Mouse (Mus musculus) left cerebral cortex, adult 9 months (tissue): Measurements from ENCODE around the gene Mycn.

ENCODE experiments used
- DNase-seq, 2 experiments: peaks; one replicate each; pipeline ENCODE4 v3.0.0; 2022; ENCODE audit warnings: low spot score in 2 of 2

Gene Mycn

DNA sequence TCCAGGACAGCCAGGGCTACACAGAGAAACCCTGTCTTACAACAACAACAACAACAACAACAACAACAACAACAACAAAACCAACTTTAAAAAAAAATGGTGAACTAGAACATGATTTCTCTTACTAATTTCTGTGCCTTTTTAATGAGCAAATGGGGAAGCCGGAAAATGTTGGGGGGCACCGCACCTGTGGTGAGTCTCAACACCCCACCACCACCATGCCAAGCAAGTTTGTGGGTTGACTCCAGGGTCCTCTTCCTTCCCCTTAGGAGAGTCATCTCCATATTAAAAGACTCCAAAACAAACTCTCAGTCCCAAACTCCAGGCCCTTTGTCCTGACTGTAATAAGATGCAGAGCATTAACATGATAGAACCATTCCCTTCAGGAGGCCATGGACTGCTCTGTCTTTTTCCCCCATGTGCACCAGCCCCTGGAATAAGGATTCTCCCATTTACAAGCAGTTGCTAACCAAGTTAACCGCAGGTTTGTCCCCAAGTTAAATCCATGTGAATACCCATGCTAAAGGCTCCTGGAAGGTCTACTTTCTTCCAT is 14.7 kb downstream of the Mycn start:
- DNase-seq, result no peak

DNA sequence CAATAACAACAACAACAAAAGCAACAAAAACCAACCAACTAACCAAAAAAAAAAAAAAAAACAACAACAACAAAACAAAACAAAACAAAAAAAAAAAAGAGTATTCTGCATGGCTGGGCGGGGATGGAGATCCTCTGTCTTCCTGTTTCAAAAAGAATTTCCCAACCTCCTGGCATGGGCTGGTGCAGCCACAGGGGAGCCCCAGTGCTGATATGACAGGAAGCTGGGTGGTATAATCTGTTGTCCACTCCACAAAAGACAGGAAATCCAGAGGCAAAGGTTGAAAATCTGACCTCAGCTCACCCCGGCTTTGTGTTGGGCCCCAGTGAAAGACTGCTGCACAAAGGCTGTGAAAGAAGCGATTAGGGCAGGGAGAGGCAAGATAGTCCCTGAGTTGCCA is 17.3 kb downstream of the Mycn start:
- DNase-seq, result no peak

DNA sequence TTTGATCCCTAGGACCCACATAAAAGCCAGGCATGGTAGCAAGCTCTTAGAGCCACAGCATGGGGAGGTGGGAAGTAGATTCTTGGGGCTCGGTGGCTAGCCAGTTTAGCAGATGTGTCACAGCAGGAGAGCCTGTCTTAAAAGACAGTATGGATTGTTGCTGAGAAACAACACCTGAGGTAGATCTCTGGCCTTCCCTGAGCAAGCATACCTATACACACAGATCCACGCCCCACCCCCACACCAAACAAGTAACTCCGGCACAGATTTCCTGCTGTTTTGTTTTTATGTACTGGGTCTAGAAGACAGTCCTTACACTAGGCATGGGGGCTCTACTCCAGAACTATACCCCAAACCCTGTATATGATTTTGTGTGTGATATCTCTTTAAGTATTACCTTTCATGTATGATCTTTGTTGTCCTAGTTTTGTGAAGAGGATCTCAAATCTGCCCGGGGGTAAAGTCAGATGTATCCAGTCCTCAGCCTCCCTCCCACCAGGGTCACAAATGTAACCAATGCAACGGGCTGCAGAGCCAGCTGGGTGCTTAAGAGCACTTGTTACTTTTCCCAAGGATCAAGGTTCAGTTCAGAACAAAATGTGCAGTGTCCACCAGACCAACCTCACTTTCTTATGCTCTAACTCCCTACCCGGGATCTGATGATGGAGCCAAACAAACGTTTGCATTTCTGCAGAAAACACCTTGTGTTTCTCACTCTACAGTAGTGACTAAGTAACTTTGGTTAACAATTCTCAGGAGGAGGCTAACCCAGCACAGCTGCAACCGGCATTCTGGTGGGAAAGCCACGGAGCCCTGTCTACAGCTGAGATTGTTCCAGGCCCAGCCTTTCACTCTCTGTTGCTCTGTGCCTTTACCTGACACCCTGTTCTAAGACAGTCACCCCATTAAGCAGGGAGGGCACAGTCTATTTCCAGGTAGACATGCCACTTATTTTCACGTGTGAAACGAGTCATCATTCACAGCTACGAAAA is 21.3 kb downstream of the Mycn start:
- no peak for DNase-seq

- no peak for DNase-seq
Observed at GRCm38 (mm10) chr12:12916298-12916697, 25.4 kb downstream of the Mycn start.

DNA sequence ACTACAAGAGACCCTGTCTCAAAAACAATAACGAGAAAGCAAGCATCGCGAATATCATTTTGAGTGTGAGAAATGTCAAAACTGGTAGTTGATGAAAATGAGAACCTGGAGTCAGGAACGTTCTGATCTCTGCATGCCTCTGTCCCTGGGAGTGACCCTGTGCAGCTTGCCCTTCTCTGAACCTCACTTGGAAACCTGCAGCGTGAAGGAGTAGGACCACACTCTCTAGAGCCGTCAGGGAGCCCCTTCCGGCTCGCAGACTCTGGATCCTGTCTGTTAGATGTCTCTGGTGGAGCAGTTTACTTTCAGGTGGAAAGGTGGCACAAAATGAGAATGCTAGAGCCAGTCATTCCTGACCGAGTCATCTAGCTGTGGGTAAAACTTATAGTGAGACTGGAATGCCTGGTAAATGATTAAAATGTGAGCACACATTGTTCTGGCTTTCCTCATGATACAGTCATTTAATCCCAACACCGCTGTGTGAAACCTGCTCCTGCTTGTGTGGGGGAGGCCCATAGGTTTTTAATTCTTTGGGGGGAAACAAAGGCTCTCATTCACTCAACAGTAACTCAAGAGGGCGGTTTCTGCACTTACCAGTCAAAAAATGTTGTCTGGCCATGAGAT is 31.2 kb downstream of the Mycn start:
- no peak for DNase-seq

GRCm38 (mm10) chr12:12909631-12910277 is 32.0 kb downstream of the Mycn start:
- no peak for DNase-seq

DNA sequence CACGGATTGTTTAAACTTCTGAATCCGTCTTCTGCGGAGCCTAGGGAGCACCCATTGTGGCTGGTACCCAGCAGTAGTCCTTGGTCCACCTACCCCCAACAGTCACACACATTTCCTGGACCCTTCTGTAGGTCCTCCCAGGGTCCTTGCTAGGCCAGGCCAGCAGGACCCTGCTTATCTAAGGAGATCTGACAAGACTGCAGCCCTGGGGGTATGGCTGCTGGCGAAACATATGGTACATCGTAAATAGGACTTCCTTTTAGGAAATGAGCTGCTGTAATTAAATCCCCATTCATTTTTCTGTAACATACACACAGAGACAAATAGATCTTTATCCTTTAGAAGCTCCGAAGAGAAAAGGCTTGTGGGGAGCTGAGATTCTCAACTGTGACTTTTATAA is 34.9 kb downstream of the Mycn start:
- no peak for DNase-seq

GRCm38 (mm10) chr12:12906321-12906720 is 35.4 kb downstream of the Mycn start:
- no peak for DNase-seq

- peak in 1 of 2 experiments; percentile 6 for DNase-seq
Observed at GRCm38 (mm10) chr12:12905117-12905516, 36.6 kb downstream of the Mycn start.

GRCm38 (mm10) chr12:12904512-12904953 is 37.2 kb downstream of the Mycn start:
- peak; percentile 79 to 80 for DNase-seq

- peak; percentile 2 to 10 for DNase-seq
Observed at GRCm38 (mm10) chr12:12904086-12904485, 37.6 kb downstream of the Mycn start.

DNA sequence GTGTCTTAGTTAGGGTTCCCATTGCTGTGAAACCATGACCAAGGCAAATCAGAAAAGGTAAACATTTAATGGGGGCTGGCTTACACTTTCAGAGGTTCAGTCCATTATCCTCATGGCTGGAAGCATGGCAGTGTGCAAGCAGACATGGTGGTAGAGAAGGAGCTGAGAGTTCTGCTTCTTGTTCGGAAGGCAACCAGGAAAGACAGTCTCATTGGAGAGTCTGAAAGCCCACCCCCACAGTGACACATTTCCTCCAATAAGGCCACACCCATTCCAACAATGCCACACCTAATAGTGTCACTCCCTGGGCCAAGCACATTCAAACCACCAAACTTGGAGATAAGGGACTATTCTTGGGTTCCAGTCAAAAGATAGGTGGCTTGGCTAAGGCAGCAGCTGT is 39.3 kb downstream of the Mycn start:
- DNase-seq, result no peak

DNA sequence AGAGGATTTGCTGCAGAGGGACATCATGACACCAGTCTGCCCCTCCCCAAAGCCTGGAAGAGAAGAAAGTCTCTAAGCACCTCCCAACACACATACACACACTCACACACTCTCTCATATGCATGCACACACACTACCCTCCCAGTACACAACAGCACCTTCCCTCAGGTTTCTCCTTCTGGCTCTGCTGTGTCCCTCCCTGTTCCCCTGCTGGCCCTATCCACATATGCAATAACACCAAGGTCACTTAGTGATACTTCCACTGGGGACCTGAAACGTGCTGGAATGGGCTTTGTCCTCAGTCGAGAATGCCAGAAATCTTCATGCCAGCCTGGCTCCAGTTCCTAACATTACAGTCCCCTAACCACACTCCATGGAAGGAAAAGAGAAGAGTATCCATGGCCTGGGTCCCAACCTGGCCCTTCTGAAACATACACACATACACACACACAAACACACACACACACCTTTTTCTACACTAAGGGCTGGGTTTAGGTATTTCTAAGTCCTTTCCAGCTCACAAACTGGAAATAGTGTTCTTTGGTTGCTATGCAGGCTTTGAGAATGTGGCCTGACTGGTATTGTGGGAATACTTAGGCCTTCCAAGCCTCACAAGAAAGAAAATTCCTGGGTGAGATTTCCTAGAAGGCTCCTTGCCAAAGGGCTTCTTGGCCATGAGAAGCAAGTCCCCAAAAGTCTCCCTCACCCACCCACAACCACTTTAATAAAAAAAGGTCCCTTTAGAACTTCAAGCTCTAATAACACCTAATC is 43.2 kb downstream of the Mycn start:
- no peak for DNase-seq

DNA sequence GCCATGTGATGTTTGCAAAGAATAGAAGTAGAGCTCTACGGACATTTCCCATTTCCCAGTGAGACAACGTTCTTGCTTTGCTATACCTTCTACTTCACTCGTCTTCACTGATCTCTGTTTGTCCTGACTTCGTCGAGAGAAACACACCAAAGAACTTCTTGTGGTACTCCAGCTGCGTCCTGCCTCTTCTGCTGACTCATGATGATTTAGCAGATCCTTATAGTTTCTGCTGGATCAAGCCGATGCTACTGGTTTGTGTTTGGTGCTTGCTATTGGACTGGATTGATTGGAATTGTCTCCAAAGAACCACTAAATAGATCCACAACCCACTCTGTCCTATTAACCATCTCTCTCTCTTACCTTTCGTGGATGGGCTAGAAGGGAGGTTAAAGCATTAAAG is 47.7 kb downstream of the Mycn start:
- no peak for DNase-seq

GRCm38 (mm10) chr12:12886191-12886889 is 55.4 kb downstream of the Mycn start:
- no peak for DNase-seq
